Mouse (Mus musculus): ENCODE data around the gene Opn1sw. TPM values are rescaled to one million over a fixed set of nuclear protein-coding genes. Genes with fewer than 3 reads are reported as not detected.

Gene Opn1sw
- total RNA-seq (2023) = not detected in 2 replicates

GRCm38 (mm10) chr6:29388052-29388518 lies at the start of gene Opn1sw:
Gene Opn1sw (minus strand): TSS chr6:29388468.

GRCm38 (mm10) chr6:29433038-29433803 lies 45.0 kb upstream of the Opn1sw start, which contains the start of gene Flnc:
Gene Flnc (plus strand): TSS chr6:29433256.

GRCm38 (mm10) chr6:29395910-29396713 lies 7.8 kb upstream of the Opn1sw start, which contains the start of gene Ccdc136:
Gene Ccdc136 (plus strand): TSS chr6:29396309.

GRCm38 (mm10) chr6:29347665-29348370 lies 40.5 kb downstream of the Opn1sw start, which contains the start of gene Calu:
Gene Calu (plus strand): TSS chr6:29348069.

Other genes with a start within 250 kb of the Opn1sw start
- gene Rbm28, start 223.5 kb downstream of the Opn1sw start, total RNA-seq (2023) = 23.3 and 25.5 TPM in 2 replicates
- gene Prrt4, start 208.9 kb downstream of the Opn1sw start, total RNA-seq (2023) = not detected in 2 replicates
- gene Impdh1, start 172.1 kb downstream of the Opn1sw start, total RNA-seq (2023) = 21.5 and 28.5 TPM in 2 replicates
- gene Hilpda, start 116.0 kb downstream of the Opn1sw start, total RNA-seq (2023) = 5.3 and 9.7 TPM in 2 replicates
- gene Fam71f2, start 108.9 kb downstream of the Opn1sw start, total RNA-seq (2023) = not detected in 2 replicates
- not detected in 2 replicates for gene Fam71f1, start 69.3 kb downstream of the Opn1sw start, total RNA-seq (2023)
- gene Calu, start 40.4 kb downstream of the Opn1sw start, total RNA-seq (2023) = 36.3 and 37.3 TPM in 2 replicates
- not detected in 2 replicates for gene Ccdc136, start 7.8 kb upstream of the Opn1sw start, total RNA-seq (2023)
- not detected in 2 replicates for gene Flnc, start 44.8 kb upstream of the Opn1sw start, total RNA-seq (2023)
- gene Atp6v1f, start 79.2 kb upstream of the Opn1sw start, total RNA-seq (2023) = 138 and 155 TPM in 2 replicates
- 2.5 TPM in 2 replicates for gene Atp6v1fnb, start 83.0 kb upstream of the Opn1sw start, total RNA-seq (2023)
- gene Kcp, start 119.5 kb upstream of the Opn1sw start, total RNA-seq (2023) = not detected in 2 replicates
- gene Irf5, start 138.2 kb upstream of the Opn1sw start, total RNA-seq (2023) = 91.2 and 107 TPM in 2 replicates
- 56.1 and 89.3 TPM in 2 replicates for gene Tnpo3, start 221.4 kb upstream of the Opn1sw start, total RNA-seq (2023)

All from neutrophil, adult 65 days (primary cell).